Mouse (Mus musculus): ENCODE data around the gene Kansl1.
"Not testable (repeated sequence)": the region's sequence is repeated elsewhere in the genome, so short reads cannot be mapped to it uniquely, and the experiment has no call there.

The Kansl1 gene

DNA sequence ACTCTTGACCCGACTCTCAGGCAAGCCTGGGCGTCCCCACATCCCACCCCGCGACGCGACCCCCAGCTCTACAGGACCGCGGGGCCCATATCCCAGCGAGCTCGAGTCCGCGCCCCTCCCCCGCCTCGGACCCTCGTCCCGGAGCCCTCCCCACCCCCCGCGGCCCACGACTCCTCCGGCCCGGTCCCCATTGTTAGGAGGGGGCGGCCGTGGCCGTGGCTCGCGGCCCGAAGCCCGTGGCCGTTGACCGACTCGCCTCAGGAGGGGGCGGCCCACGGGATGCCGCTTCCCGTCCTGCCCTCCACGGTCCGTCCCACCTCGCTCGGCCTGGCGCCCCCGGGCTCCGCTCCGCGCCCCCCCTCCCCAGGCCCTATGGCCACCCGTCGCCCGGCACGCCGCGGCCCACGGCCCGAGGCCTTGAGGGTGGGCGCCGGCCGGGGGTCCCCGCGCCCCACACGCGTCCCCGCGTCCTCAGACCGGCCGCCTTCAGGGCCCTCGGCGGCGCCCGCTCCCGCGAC lies at the start of gene Kansl1:
Gene Kansl1 (minus strand): TSS at position 111 of the 518 bp plus-strand sequence.
- no peak for DNase-seq

DNA sequence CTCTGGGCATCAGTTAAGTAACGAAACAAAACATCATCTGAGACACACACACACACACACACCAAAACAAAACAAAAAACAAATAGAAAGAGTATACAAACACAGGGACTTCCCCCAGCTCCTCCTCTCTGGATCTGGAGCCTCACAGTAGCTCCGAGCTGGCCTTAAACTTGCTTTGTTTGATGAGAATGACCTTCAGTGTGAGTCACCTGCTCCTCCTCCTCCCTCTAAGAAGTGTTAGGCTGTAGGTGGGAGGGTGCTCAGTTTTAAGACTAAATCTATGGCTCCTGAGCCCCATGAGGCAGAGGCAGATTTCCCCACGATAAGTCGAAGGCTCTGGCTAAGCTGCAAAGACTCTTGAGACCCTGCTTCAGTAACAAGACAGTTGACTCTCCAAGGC lies 43.8 kb upstream of the Kansl1 start:
- DNase-seq: no peak

DNA sequence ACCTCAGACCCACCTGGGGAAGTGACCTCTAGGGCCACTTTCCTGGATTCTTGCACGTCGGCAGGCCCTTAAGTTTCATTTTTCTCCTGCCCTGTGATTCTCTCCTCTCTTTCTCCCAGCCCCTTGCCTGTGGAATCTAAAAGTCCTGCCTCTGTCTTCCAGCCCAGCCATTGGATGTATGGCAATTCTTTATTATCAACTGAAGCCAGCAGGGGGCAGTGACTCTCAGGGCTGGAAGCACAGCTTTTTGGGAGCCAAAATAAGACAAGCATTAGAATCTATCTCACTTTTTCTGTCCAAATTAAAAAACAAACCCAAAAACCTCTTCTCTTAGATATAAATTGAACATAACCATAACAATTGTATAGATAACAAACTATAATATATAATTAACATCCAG lies 41.9 kb upstream of the Kansl1 start:
- DNase-seq: no peak

DNA sequence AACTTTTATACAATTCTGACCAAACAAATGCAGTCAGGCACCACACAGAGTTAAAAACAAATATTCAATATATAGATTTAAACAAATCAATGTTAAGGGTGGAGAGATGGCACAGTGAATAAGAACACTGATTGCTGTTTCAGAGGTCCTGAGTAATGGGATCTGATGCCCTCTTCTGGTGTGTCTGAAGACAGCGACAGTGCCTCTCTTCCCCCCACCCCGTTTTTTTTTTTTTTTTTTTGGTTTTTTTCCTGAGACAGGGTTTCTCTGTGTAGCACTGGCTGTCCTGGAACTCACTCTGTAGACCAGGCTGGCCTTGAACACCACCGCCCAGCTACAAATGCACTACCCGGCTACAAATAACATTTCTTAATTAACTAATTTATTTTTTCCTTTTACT lies 39.8 kb upstream of the Kansl1 start:
- DNase-seq: no peak

DNA sequence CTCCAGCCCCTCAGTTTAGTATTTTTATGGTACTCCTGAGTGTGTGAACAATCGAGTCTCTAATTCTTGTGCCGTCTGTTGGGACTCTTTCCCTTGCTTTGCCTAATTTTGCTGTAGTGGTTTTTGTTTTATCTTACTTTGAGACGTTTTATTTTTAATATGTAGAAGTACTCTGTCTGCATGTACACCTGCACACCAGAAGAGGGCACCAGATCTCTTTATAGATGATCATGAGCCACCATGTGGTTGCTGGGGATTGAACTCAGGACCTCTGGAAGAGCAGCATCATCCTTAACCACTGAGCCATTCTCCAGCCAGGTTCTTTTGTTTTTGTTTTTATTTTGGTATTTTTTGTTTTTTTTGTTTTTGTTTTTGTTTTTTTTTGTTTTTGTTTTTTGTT lies 19.6 kb upstream of the Kansl1 start:
- DNase-seq: no peak

DNA sequence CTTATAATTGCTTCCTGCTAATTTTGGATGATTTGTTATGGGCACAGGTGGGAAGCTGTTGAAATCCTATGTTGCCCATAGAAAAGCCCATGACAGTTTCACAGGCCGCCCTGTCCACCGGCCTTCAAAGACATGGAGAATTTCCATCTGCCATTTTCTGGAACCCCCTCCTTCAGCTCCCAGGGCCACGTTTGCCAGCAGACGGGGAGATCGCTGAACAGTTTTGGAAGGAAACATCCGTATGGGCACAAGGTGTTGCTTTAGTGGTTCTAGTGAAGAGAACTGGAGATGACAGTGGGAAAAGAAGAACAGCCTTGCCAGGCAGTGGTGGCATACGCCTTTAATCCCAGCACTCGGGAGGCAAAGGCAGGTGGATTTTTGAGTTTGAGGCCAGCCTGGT lies 13.3 kb upstream of the Kansl1 start:
- no peak for DNase-seq

DNA sequence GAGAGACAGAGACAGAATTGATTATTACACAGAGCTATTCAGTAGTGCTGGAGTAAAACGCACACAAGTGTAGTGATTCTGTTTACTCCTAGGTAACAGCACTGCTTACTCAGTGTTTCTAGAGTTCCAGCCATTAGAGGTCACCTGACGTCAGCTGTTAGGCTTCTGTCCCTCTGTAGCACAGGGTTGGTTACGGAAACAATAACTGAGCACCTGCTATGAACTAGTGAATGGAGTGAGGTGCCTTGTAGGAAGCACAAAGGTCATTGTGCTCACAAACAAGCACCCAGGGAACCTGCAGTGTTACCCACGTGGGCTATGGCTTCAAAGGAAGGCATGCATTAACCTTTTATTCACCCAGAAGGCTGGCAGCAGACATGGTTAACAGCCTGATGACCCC lies 10.8 kb upstream of the Kansl1 start:
- DNase-seq: no peak

DNA sequence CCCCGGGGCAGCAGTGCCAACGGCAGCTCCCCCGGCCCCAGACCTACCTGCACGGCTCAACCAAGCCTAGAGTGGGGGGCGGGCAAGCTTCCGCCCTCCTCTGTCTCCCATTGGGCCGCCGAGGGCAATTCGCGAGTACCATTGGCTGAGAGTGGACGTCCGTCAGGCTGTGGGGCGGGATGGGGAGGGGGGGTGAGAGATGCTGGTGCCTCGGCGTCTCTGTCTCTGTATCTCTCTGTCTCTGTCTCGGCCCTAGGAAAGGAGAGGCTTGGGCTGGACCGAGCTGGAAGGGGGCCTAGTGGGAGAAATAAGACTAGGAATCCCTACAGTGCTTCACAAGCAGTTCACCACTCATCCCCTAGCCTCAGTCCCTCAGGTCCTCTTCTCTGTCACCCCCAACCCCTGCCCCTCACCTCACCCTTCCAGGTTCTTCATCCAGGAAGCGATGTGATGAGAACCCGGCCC lies 742 bp upstream of the Kansl1 start:
- DNase-seq: peak; percentile 90

DNA sequence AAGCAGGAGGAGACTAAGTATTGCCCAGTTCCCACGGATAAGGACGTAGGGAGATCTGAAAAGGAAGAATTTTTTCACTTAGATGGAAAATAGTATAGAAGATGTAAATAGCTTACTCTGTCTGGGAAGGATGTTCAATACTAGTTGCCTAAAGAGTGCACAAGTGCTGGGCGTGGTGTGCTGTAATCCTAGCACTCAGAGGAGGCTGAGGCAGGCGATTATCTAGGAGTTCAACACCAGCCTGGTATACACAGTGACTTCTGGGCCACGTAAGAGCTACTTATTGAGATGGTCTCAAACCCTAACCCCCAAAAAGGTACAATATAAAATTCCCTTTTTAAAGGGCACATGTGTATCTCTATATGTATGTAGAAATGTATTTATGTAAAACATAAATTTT lies 963 bp downstream of the Kansl1 start:
- DNase-seq: no peak

DNA sequence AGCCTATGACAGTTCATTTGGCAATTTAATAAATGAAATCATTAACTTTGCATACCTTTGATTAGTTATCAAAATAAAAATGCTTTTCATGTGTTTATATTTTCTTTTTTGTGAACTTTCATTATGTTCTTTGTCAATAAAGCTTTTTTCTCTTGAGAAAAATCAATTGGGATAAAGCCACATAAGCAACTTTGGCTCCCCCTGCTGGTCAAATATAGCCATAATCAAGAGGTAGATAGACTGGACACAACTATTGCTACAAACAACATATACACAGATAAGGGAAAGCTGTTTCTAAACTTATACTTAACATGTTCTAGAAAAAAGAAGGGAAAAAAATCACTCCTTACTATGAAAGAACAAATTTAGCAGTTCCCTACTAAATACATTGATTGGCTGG lies 7.1 kb downstream of the Kansl1 start:
- peak; percentile 31 for DNase-seq

DNA sequence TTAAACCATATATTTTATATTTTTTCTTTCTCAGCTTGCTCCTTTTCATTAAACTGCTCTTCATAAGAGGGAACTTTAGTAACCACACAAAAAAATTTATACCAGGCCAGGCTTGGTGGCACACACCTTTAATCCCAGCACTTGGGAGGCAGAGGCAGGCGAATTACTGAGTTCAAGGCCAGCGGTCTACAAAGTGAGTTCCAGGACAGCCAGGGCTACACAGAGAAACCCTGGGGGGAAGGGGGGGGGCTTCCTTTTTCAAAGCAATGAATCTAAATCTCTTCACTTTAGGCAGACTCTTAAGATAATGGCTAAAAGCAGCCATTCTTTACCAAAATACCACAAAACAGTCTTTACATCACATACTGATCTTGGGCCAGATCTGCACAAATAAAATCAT lies 9.0 kb downstream of the Kansl1 start:
- no peak for DNase-seq

DNA sequence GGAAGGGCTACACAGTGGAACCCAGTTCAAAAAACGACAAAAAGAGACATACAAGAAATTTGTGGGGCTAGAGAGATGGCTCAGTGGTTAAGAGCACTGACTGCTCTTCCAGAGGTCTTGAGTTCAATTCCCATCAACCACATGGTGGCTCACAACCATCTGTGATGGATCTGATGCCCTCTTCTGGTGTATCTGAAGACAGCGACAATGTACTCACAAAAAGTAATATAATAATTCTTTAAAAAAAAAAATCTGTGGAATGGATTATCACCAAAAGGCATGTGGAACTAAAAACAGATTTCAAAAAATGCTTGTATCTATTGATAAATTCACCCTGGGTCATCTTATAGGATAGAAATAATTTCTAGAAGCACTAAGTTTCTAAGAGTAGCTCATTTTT lies 10.2 kb downstream of the Kansl1 start:
- no peak for DNase-seq

DNA sequence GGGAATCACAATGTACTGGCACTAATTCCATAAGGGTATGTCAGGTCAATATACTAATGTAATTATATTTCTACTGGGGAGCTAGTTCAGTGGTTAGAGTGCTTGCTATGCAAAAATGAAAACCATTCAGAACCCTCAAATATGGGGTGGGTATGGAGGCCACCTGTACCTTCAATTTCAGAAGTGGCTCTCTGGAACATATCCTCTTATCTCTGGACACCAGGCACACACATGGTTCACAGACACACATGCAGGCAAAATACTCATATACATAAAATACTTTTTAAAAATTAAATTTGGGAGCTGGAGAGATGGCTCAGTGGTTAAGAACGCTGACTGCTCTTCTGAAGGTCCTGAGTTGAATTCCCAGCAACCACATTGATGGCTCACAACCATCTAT lies 16.0 kb downstream of the Kansl1 start:
- no peak for DNase-seq

DNA sequence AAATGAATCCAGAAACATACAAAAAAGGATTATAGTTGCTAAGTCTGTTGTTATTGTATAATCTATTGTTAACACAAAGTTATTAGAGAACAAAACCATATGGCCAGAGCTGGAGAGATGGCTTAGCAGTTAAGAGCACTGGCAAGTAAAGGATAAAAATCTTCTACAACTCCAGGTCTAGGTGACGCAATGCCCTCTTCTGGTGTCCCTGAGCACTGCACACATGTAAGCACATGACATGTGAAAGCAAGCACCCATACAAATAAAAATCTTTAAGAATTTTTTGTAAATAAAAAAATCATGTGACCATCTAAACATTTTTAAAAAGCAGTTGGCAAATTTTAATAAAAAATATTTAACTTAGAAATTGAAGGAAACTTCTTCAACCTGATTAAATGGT lies 17.4 kb downstream of the Kansl1 start:
- peak; percentile 20 for DNase-seq

DNA sequence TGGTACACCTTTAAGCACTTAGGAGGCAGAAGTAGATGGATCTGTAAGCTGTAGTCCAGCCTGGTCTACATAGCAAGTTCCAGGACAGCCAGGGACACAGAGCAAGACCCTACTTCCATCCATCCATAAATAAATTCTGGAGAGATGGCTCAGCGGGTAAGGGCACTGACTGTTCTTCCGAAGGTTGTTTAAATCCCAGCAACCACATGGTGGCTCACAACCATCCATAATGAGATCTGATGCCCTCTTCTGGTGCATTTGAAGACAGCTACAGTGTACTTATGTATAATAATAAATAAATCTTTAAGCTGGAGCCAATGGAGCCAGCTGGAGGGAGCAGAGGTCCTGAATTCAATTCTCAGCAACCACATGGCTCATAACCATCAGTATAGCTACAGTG lies 20.2 kb downstream of the Kansl1 start:
- not testable (repeated sequence) for DNase-seq

DNA sequence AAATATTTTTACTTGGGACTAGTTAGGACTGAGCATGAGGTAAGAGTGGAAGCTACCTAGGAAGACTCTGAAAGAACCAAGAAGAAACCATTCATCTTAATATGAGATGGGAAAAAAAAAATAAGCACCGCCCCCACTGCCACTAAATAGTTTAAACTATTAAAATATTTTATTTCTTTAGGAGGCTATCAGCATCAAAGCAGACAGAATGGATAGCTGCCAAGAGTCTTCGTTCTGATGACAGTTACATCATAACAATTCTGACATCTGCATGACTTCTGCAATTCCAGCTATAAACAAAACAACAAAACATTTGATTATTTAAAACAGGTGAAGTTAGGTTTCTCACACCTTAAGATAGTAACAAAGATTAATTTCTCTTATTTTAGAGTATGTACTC lies 23.1 kb downstream of the Kansl1 start:
- no peak for DNase-seq

DNA sequence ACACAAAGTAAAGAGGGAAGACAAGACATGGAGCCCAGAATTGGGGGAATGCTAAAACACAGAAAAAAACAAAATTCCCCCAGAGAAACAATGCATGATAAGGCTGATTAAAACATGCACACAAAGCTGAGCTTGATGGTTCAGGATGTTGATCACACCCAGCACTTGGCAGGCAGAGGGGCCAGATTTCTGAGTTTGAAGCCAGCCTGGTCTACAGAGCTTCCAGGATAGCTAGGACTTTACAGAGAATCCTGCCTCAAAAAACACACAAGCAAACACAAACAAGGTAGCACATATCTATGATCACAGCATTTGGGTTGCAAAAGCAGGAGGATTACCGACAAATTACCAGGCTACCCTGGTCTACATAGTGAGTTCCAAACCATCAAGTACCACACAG lies 23.6 kb downstream of the Kansl1 start:
- DNase-seq: no peak

DNA sequence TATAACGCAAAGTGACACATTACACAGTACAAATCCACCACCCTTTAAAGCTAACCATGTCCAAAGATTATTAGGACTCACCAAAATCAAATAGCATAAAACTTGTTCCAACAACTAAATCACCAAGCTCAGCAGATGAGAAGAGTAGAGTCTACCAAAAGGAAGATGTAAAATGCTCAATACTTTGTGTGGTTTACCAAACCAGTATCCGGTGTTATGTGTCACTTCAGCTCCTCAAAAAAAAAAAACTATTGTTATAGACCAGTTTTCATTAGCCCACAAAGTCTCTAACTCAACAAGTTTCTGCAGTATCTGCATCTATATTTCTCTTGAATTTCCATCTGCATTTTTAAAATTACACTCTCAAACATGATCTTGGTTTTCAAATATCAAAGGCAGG lies 25.3 kb downstream of the Kansl1 start:
- DNase-seq: no peak

DNA sequence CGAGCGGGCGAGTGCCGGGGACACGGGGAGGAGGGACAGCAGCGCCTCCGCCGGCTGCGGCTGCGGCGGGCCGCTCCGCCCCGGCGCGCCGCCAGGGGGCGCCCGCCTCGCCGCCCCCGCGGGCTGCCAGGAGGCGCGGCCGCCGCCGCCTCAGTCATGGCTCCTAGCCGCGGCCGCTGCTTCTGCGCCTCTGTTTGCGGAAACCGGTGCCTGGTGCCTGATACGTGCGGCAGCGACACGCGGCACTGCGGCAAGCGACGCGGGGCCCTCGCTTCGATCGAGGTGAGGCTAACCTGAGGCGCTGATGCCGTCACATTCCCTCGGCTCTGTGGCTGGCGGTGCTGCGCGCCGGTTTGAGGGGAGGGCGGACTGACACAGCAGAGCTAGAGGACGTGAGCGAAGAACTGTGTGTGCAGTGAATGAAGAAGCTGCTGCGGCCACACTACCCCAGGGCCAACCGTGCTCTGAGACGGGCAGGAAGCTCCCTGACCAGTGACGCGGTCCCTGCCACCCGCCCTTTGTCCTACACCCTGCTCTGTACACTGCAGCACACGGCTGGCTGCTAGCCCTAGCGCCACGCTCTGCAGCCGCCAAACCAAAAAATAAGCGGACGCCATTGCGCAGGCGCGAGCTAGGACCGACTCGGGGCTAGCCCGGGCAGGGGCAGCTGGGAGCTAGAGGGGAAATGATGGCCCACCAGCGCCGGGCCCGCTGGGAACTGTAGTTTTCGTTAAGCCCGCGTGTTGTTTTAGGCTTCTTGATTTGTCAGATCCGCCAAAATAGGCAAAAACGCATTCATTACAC lies 26.1 kb downstream of the Kansl1 start:
- DNase-seq: peak; percentile 92

DNA sequence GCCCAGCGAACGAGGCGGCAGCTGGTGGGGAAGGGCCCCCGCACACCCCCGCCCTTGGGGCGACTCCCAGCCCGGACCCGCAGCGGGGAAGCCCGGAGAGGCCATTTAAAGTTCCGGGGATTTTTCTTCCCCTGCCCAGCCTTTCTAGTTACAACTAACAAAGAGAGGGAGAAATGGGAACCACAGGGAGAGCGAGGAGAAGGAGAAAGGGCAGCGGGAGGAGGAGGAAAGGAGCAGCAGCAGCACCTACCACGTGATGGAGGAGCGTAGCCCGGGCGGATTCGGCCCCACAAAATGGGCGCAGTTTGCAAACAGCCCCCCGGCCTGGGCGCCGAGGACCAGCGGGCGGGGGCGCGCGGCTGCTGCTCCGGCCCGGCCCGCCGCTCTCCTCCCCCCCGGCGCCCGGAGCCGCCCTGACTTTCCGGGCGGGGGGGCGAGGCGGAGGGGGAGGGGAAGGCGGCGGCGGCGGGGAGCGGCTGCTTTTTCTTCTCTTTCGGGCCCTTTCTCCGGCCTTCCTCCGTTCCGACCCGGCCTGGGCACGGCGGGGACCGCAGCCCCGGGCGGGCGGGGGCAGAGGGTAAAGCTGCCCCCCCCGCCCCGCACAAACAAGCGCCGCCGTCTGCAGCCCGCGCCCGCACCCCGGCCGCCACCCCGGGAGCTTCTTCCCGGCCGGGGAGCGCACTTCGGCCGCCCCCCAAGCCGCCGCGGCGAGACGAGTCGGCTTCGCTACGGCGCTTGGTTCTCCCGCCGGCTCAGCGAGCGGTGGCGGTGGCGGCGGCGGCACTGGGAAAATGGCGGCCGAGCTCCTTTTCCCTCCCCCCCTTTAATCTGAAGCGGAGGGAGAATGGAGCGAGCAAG lies 27.0 kb downstream of the Kansl1 start:
- peak; percentile 82 for DNase-seq

DNA sequence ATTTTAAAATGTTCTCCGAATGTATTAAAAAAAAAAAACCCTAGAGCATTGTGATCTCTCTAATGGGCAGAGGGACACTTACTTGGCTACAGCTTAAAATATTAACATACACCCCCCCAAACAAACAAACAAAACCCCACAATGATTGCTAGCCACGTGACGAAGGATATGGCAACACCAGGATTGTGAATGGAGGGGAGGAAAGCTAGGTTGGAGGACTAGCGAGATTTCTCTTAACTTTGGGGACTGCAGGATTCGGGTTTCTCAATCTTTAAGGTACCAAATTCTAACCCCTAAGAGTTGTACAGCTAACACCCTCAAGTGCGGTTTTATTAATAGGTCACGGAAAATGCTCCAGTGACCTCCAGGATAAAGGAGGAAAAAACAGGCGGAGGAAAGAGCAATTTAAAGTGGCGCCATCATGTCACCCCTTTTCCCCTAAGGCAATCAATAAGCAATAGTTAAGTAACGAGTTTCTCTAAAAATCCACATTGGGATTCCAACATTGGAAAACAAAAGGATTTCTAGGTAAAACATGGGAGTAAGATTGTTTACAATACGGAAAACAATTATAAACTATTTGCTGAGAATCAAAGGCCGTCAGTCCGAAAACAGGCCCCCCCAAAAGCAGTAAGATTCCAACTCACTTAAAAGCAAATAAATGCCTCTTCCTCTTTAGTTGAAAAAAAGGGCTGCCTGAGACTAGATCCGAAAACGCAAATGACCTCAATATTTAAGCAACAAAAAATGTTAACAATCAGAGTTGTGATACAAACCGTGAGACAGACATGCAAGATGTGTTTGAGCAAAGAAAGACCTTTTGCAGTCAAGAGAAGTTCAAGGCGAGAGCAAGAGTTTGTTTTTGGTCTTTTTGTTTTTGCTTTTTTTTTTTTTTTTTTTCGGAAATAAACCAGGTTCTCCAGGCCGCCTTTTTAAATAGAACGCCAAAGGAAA lies 27.9 kb downstream of the Kansl1 start:
- no peak for DNase-seq

DNA sequence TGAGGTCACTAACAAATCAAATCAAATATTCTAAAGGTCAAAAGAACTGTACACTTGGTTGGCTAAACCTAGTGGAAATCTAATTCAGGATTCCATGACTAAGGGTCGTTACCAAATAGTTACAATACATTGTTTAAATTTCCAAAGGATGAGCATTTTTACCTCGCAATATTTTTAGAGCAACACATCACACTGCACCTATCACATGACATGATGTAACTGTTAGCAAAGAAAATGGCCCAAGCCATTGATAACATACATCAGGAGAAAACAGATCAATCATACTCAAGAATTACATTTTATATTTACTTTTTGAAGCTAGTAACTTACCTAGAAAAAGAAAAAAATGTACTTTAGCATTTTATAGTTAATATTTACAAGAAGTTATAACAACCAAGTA lies 29.0 kb downstream of the Kansl1 start:
- DNase-seq: no peak

DNA sequence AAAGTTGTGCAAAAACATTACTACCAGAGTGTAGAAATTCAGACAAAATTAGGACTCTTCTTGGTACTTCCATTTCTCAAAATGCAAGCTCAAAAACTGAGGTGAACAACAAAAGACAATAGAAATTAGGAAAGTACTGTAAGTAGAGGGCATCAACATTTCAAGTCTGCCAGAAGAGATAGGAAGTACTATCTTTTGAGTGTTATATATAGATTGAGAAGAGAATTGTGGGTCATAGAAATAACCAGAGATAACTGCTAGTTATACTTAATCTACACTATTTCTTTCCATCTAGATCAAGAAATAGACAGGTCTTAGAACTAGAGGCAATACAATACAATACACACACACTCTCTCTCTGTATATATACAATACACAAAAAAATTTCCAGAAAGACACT lies 30.2 kb downstream of the Kansl1 start:
- no peak for DNase-seq
